Mouse (Mus musculus): ENCODE data around the gene Nos1ap.

Gene Nos1ap

DNA sequence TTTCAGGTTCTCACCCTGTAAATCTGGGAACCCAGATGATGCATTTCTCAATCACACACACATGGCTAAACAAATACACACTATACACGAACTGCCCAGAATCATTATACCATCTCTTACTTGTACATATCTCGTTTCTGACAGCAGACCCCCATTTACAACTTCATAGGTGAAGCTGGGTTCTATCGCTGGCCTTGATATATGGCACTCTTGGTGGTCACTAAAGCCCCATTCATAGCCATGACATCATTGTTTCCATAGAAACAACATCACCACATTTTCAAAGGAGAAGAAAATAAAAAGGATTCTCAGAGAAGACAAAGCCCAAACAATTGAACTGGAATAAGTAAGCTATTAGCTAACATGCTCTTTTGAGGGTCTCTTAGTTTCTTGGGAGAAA is 174.3 kb downstream of the Nos1ap start:
- DNase-seq (ENCODE audit: low read depth), result no peak

DNA sequence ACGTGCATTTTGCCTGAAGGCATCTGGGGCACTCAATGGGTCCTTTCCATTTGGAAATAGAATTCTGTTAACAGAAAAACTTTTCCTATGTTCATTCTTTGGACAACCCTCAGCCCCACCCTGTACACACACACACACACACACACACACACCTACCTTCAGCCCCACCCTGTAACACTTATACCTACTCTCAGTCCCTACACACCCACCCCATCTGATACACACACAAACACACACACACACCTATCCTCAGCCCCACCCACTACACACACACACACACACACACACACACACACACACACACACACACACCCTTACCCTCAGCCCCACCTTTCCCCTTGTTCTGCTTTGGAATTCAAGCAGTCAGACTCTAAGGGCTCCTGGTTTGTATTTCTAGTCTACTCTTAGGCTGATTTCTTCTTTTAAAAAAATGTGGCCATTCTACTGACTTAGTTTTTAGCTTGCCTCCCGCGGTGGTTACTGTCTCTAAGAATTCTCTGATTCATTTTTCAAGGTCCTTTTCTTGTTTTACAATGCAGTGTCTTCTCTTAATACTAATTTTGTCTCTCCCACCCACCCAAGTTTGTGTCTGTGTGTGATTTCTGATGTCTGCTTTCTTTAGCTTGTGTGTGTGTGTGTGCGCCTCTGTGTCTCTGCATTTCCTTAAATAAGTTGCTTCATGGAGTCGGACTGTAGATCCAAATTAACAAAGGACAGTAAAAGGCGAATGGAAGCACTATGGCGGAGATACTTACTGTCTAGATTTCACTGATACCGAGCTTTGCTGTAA is 179.1 kb downstream of the Nos1ap start:
- no peak for DNase-seq (ENCODE audit: low read depth)

DNA sequence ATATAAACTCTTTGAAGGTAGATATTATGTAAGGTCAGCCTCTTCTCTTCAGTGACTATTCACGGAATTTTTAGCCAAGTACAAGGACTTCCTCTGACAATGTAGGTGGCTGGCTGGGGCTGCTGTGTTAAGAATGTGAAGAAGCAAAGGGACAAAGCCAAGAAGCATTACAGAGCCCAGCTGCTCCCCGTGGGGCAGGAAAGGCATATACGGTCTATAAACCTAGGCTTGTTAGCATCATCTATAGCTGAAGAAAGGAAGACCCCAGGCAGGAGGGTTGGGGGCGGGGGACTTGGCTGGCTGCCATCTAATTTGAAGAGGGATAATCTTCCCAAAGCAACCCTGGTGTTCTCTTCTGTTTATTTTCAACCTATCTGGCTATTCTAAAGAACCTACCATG is 180.6 kb downstream of the Nos1ap start:
- no peak for DNase-seq (ENCODE audit: low read depth)

DNA sequence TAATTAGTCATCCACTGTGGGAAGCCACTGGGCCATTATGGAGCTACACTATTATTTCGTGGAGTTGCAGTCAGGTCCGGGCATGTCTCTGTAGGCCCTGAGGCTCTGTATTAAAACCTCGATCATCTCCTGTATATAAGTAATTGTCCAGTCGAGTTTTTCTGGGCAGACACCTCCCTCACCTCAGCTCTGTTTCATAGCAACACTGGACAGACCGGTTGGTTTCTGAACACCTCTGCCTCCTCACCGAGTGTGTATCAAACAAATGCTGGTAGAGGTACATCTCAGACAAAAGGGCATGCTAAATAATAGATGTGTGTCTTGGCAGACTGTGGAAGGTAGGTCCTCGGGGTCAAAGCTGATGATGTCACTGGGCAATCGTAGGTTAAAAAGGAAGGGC is 182.7 kb downstream of the Nos1ap start:
- no peak for DNase-seq (ENCODE audit: low read depth)

DNA sequence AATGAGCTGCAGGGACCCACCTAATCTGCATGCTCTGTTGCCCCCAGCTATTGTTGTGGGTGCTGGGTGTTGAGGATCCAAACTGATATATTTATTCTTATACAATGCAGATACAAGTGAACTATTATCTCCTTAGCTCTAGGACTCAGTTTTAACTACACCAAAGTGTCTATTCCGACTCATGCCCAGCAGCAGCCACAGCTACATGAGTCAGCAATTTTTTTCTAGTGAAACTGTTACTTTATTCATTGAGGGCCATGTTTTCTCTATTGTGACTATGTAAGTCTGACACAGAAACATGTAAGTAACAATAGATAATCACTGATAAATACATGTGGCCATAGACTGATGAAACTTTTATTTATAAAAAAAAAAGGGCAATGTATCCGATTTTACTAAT is 184.5 kb downstream of the Nos1ap start:
- no peak for DNase-seq (ENCODE audit: low read depth)

DNA sequence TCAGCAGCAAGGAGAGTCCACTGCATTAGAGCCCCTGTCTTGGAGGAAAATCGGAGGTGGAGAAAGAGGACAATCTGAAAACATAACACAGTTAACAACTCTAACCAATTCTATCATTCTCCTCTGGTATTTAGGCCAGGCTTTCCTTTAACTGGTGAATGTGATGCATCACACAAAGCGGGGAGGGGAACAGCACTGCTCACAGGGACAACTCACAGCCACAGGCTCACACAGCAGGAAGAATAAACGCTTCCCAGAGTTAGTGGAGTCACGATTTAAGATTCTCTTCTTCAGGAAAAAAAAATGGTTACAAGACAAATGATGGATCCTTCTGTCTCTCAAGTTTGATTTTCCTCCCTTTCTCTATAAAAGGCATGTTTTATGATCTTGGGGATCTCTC is 187.0 kb downstream of the Nos1ap start:
- no peak for DNase-seq (ENCODE audit: low read depth)

DNA sequence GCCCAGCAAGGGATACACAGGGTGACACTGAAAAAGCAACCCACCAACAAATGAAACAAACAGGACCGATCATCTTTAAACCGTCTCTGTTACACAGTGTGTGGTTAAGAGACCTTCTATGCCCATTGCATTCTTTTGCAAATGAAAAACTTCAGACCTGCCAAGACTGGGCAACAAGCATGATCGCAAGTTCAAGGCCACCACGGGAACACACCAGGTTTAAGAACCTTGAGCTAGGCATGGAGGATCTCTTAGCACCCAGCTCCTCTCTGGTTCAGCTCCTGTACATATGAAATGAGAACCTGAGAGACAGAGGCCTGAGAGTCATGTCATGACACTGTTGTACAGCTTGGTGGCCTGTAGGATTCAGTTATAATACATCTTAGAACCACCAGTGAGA is 190.8 kb downstream of the Nos1ap start:
- no peak for DNase-seq (ENCODE audit: low read depth)

DNA sequence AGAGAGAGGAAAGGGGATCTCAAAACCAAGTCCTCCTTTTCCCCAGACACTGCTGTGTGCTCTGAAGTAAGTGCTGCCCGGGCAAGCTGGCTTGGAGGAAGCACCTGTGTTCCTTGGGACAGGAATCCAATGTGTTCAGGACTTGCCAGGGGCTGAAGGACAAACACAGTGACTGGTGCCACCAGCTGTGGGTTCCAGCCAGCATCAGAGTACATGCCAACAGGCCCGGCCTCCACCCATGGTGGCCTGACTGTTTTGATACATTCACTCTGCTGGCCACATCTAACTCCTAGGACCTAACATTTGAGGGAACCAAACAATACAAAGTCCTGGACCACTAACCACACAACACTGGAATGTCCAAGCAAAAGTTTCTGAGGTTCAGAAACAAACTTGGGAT is 194.6 kb downstream of the Nos1ap start:
- DNase-seq (ENCODE audit: low read depth), result no peak

DNA sequence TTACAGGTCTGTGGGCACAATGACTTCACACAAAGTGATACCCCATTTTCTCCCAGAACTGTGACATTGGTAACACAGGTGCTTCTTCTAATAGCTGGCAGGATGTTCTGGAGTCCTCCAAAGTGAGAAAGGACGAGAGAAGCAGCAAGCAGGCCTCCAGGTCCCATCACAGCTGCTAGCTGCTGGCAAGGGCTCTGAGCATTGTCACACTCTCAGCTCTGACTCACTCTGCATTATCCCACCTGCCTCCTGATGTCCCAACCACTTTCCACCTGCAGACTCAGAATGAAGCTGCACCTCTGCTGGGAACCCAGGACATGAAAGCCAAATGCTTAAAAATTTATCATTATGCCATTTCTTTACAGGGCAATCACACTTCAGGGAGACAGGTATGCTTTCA is 195.0 kb downstream of the Nos1ap start:
- no peak for DNase-seq (ENCODE audit: low read depth)

DNA sequence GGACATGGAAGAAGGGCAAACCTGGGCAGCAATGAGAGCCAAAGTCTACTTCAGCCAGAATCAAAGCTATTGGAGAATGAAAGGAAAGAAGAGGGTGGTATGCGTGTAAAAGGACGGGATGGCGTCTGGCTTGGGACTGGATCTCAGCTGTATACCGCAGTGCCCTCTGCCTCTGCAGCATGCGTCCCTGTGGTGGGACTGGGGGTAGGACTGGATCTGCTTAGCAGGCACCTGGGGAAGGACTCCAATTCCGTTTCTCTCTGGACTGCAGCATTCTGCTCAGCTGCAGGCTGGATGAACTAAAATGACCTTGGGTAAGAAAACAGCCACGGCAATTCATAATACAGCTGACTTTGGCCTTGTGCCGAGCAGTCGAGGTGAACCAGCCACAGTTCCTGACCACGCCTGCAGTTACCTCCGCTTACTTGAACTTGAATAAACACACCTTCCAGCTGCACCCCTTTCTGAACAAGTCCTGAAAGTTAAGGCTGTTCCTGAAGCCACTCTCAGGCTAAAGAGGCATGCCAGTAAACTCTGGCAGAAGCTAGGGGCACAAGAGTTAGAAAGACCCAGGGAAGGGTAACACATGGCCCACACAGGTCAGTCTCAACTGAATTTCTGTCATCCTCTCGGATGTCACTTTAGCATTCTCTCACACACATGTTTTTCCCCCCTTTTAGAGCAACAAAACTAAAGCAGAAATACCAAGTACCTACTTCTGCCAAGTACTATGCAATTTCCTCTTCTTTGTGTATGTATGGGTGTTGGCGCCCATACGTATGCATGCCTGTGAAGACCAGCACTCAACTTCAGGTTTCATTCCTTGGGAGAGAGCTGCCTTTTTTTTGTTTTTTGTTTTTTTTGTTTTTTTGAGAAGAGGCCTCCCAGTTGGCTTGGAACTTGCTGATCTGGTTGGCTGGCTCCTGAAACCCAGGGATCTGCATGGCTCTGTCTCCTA is 196.6 kb downstream of the Nos1ap start:
- no peak for DNase-seq (ENCODE audit: low read depth)

DNA sequence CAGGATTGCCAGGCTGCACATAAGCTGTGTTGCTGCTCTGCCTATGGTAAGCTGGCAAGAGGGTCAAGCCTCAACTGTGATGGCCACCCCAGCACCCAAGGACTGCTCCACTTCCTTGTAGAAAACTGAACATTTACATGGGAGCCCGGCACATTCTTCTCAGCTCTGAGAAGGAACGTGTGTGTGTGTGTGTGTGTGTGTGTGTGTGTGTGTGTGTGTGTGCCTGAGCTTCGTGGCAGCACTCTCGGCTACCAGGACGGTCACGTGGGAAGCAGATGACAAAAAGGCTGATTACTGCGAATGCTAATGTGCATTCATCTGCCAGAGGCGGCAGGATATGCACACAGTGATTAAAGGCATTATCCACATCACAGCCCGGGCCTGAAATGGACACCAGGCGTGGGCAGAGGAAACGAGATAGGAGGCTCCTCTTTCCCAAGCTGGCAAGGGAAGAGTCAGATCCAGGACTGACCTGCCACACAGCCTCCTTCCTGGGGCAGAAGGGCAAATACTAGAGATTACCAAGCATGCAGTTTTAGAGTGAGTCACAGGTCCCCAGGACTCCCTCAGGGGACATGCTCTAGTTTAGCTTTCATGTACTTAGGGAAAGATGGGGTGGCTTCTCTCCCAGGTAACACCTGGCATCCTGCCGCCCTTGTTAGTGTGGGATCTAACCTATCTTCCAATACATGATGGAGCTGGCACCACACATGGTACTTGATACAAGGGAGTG is 202.3 kb downstream of the Nos1ap start:
- DNase-seq (ENCODE audit: low read depth), result no peak

DNA sequence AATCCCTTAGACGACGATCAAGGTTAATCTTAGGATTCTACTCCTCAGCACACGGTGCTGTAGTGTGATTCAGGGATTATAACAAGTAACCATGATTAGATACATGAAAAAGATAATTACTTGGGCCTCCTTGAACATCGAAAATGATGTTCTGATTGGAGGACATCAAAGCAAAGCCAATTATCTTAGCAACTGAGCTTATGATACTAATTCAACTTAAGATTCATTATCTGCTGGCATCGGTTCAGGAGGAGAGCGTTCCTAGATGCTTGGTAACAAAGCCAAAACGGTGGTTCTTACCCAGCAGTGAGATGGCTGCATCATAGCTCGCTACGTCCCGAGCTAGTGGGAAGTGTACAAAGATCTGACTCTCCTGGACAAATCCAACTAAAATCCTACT is 204.2 kb downstream of the Nos1ap start:
- no peak for DNase-seq (ENCODE audit: low read depth)

DNA sequence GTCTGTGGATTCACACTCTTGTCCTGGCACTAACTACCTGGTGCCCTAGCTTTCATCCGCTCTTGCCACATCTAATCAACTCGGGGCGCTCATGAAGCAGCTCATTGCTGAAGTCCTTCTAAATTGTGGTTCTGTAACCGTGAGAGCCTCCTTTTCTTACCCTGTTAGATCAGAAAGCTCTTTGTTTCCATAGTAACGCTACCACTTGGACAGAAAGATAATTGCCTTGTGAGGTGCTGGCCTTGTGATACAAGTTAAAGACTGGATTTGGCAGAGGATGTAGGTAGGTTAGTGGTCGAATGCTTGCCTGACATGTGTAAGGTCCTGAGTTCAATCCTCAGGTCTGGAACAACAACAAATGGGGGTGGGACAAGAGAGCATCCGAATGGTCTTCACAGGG is 206.1 kb downstream of the Nos1ap start:
- DNase-seq (ENCODE audit: low read depth), result no peak

DNA sequence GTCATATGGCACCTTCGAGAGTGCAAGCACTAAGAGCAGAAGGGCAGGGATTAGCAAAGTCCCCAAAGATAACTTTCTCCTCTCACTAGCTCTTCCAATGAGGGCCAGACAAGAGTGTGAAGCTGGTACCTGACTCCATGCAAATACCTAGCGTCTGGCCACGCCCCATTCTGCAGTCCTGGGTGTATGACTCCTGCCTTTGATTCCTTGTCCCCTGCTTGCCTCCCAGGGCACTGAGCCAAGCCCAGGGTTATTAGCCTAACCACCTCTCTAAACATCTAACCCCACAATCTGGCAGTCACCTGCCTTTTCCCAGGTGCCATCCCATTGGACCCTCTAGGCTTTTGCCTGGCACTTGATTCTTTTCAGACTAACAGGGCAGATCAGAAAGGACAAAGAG is 208.2 kb downstream of the Nos1ap start:
- no peak for DNase-seq (ENCODE audit: low read depth)

DNA sequence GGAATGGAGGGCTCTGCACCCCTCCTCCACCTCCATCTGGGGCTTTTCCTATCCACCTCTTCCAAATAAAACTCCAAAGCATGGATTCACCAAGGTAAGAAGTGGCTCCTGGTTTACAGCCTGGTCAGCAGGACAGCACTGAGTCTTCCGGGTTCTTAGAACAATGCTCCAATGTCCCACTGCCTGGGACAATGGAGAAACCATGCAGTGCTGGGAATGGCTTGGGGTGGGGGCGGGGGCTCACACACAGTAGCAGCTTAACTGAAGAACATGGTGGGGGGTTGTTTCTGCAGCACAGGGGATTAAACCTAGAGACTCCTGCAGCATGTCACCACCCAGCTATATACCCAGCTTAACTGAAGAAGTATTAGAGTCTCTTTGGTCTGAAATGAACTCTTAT is 209.2 kb downstream of the Nos1ap start:
- DNase-seq (ENCODE audit: low read depth), result no peak

DNA sequence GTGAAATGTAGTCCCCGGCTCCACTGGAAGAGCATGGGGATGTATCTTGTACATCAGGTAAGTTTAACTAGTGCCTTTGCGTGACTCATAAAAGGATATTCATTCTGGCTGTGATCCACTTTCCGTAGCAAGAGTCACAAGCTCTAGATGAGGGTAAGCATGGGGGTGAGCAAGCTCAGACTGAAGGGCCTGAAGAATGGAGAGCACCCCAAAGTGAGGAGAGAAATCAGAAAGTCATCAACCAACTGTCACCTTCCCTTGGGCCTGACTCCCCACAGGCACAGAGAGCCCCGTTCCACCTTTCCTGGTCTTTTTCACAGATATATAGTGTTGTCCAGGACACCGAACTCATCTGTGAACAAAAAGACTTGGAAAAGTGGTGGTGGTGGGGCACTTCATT is 213.9 kb downstream of the Nos1ap start:
- no peak for DNase-seq (ENCODE audit: low read depth)

DNA sequence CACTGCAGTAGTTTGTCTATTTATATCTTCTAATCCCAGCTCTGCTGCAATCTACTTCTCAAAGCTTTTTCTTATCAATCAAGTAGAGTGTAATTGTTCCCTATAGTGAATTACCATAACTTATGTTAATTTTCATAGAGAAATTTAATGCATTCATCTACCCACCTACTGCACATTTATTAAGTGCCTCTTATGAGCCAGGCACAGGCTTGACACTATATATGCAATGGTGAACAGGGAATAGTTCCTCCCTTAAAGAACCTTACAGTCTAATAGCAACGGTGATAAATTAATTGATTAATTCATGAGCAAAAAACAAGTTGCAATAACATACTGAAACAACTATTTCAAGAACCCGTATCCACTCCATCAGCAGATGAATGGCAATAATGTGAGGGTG is 215.9 kb downstream of the Nos1ap start:
- no peak for DNase-seq (ENCODE audit: low read depth)

DNA sequence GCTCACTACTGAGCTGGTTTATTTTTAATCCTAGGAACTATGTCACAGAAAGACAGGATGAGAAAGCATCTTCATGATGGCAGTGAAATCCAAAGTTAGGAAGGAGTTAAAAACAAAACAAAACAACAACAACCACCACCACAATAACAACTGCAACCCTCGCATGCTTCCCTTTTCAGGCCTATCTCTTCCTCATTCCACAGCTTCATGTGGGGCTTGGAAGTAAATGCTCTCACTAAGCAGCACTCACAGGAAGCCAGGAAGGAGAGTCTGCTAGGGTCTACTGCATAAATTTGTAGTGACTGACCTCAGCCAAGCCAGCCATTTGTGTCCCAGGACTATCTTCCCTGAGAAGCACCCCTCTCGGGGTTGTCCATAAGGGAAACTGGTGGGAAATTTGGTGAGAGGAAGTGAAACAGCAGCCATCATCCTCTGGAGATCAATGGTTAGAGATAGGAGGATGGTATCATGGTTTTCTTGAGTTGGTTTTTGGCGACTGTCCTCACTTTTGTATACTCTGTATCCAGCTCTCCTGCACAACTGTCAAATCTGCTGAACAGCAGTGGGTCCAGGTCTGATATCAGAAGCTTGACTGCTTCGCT is 218.4 kb downstream of the Nos1ap start:
- DNase-seq (ENCODE audit: low read depth), result no peak

DNA sequence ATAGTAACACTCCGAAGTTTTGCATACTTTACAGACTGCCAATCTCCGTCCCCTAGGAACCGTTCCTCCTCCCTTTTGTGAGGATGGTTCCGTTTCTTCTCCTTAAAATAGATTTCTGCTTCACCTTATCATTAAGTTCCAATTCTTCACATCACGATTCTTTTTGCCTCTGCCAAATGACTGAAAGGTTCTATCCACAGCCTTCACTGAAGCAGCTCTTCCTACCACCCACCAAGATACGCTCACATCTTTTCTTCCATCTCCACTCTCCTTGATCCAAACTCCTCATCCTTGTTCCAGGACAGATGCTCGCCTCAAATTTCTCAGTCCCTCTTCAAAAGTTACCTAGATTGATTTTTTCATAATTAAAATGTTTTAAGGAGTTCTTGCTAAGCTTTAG is 220.8 kb downstream of the Nos1ap start:
- no peak for DNase-seq (ENCODE audit: low read depth)

DNA sequence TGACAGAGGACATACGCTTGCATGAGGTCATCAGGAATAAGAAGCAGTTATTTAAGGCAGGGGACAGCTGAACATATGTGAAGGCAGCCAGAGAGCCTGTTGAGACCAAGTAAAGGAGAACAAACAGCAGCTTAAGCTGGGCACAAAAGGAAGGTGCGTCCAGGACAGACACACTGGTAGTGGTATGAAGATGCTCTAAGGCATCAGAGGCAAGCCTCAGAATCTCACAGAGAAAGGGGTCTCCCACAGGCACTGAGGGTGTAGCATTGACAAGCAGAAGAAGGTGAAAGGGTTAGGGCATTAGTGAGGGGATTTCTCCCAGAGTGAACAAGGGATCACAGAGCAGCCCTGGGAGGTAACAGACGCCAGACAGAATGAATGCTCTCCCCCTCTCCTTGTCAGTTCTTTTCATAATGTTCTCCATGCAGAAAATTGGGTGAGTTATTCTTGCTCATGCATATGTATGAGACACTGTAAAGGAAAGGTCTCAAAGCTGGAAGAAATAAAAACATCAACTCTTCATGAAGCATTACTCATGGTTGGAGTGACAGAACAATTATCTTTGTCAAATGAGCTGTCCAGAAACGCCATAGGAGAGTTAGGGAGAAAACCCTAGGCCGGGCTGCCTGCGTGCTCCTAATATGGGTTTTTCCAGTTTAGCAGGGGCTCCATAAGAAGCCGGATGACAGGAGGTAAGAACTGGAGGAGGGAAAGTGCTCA is 222.5 kb downstream of the Nos1ap start:
- no peak for DNase-seq (ENCODE audit: low read depth)

DNA sequence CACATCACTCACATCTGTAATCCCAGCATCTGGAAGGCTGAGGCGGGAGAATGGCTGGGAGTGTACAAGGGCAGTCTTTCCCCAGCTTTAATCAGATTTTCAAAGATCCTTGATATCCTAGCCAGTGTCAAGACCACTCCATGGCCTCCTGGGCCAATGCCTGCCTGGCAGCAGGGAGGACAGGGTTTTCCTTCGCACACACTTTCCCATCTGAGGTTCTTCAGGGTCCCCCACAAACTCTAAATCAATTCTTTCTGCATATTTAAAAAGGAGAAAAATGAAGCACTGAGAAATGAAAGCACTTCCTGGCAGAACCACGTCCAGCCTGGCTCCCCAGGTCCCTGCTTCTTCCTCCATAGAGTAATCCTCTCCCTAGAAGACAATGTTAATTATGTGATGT is 225.9 kb downstream of the Nos1ap start:
- DNase-seq (ENCODE audit: low read depth), result no peak
